Mouse (Mus musculus): ENCODE data around the gene Nans.

DNA sequence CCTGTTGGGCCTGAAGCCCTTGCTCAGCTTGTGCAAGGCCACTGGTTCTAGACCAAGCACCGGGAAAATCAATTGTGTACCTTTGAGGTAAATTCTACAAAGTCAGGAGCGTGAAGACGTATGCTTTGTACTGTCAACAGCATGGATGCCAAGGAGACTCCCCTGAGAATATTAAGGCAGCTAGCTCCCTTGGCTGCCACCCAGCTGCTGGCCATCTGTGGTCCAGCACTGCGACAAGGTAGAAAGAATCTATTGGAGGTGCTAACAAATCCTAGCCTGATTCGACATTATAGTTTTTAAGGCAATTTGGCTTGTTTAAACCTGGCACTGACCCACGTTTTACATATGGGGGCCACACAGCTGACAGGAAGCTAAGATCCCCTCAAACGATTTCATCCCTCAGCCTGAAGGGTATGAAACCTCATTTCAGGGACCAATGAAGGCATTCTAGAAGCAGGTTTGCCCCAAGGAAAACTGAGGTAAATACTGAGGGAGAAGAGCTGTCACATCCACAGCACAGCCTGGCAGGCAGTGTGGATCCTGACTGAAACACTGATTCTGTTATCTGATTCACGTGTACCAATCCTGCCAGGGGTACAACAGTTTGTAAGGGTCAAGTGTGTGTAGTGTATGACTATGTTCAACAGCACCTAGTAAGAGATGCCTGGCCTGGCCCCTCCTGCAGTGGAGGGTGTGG is 16.5 kb downstream of the Nans start:
- TF ChIP-seq MYOG (IDR thresholded peaks at IDR 0.05; ENCODE audit: control insufficient read depth in 1 of 3, insufficient read depth in 1 of 3, insufficient read length in 2 of 3, low read depth in 2 of 3) (no peak), CEBPB (IDR thresholded peaks at IDR 0.05; ENCODE audit: insufficient read depth, poor library complexity, severe bottlenecking) (no peak), E2F4 (IDR thresholded peaks at IDR 0.05; ENCODE audit: insufficient read depth) (no peak), POLR2A (IDR thresholded peaks at IDR 0.05; ENCODE audit: insufficient read length, low read depth) (no peak), SRF (IDR thresholded peaks at IDR 0.05; ENCODE audit: control insufficient read depth, insufficient read length, low read depth) (no peak)
